Comparison of ENCODE assay signal across 15 mouse cellular contexts in the genomic region with DNA sequence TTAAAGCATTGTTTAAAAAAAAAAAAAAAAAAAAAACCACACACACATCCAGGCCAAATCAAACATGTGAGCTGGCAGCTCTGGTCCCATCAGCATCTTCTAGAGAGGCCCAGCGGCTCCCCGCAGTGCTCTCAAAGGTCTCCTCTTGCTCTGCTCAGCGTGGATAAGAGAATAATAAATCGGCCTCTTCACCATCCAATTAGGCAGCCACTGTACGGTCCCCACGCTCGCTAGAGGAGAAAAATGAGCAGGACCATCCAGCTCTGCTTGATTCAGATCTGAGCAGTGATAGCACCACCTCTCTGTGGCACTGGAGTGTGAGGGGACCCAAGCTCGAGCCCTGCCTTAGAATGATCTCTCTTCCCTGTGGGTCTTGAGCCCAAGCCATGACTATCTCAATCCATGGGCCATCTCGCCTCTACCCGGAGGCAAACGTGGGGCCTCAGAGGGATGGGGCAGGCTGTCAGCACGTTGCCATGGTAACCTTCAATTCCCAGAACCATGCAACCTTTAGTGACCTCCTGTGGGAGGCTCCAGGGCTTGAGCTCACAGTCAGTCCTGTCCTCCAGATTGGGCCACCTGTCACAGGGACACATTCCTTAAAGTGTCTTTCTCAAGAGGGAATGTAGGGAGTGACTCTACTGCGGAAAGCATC.
DNase-seq lines count a peak whose midpoint lies in the region; ATAC-seq and TF ChIP-seq lines count a peak whose summit lies in the region.
"Had no signal": no experiment of that assay in that cellular context is flagged by ENCODE, and none has a peak within 500 bp of the region (broad histone marks: within the 10 kb centered on the region; RNA-seq: fewer than 3 reads in every experiment).

No protein-coding gene starts in this region.

- no peak overlapping the region for H3K4me2 ChIP-seq in forebrain, postnatal 0 days (ENCODE audit: low read depth)
- H3K4me2 ChIP-seq in midbrain, embryonic 14.5 days (ENCODE audit: low read length), result no peak overlapping the region
- H3K4me2 ChIP-seq: heart, embryonic 12.5 days; limb, embryonic 12.5 days; lung, embryonic 14.5 days; stomach, embryonic 15.5 days had no signal

- H3K4me3 ChIP-seq in forebrain, postnatal 0 days (ENCODE audit: low read depth, low read length), result no peak overlapping the region
- H3K4me3 ChIP-seq in midbrain, embryonic 14.5 days (replicated peaks; ENCODE audit: low read depth, low read length), result no peak overlapping the region
- H3K4me3 ChIP-seq in gastrocnemius, adult 2 months, result no peak overlapping the region
- H3K4me3 ChIP-seq: heart, embryonic 12.5 days; limb, embryonic 12.5 days; stomach, embryonic 15.5 days had no signal

- intact Hi-C loops in gastrocnemius, adult 2 months (cut with DNase I), result no loop called here

- no peaks in the 10 kb centered on the region for H3K36me3 ChIP-seq in forebrain, postnatal 0 days (ENCODE audit: insufficient read depth)
- no peaks in the 10 kb centered on the region for H3K36me3 ChIP-seq in midbrain, embryonic 14.5 days (ENCODE audit: control insufficient read depth, insufficient read depth, low read length)
- H3K36me3 ChIP-seq: heart, embryonic 12.5 days; limb, embryonic 12.5 days; stomach, embryonic 15.5 days had no signal

- no peaks in the 10 kb centered on the region for H3K27me3 ChIP-seq in forebrain, postnatal 0 days (ENCODE audit: insufficient read depth, low read length)
- H3K27me3 ChIP-seq in midbrain, embryonic 14.5 days (ENCODE audit: control insufficient read depth, insufficient read depth, low read length), result peaks cover 4% of the 10 kb centered on the region

- peak; percentile 40; the same call in 1 of the 2 replicates for ATAC-seq in forebrain, postnatal 0 days
- peak; percentile 29; the same call in 1 of the 2 replicates for ATAC-seq in midbrain, embryonic 14.5 days (ENCODE audit: low FRiP score, low TSS enrichment)
- ATAC-seq: Patski had no signal

- TF ChIP-seq CTCF in forebrain, postnatal 0 days (IDR thresholded peaks at IDR 0.05; ENCODE audit: low read depth), result no peak
- TF ChIP-seq CTCF in gastrocnemius, adult 2 months (IDR thresholded peaks at IDR 0.05), result no peak

- no peak overlapping the region for H3K27ac ChIP-seq in forebrain, postnatal 0 days (ENCODE audit: low read depth, low read length)
- no peak overlapping the region for H3K27ac ChIP-seq in midbrain, embryonic 14.5 days (replicated peaks; ENCODE audit: low read depth, low read length)
- H3K27ac ChIP-seq in gastrocnemius, adult 2 months, result no peak overlapping the region
- H3K27ac ChIP-seq: limb, embryonic 12.5 days; stomach, embryonic 15.5 days had no signal

- peak; percentile 17 for DNase-seq in ES-CJ7 (ENCODE audit: low read depth, low spot score)
- peak; percentile 66 for DNase-seq in R1 (ENCODE audit: low read depth, low spot score)
- no peak for DNase-seq in forebrain, postnatal 0 days
- peak; percentile 55 for DNase-seq in midbrain, embryonic 14.5 days
- no peak for DNase-seq in T-cell, adult 2 months (ENCODE audit: low spot score)
- DNase-seq in gastrocnemius, adult 2 months, result no peak
- no peak for DNase-seq in testis, postnatal 14 days (ENCODE audit: low spot score)
- DNase-seq: adrenal gland, postnatal 25 days; gastrocnemius, postnatal 25 days; kidney, postnatal 10 days; lung, embryonic 14.5 days had no signal

- H3K9me3 ChIP-seq in forebrain, postnatal 0 days (ENCODE audit: low read length), result no peaks in the 10 kb centered on the region
- H3K9me3 ChIP-seq in midbrain, embryonic 14.5 days (ENCODE audit: control insufficient read depth, low read length), result no peaks in the 10 kb centered on the region
- H3K9me3 ChIP-seq: heart, embryonic 12.5 days; limb, embryonic 12.5 days; stomach, embryonic 15.5 days had no signal

- no peaks in the 10 kb centered on the region for H3K4me1 ChIP-seq in forebrain, postnatal 0 days (ENCODE audit: insufficient read depth)
- peaks cover 34% of the 10 kb centered on the region for H3K4me1 ChIP-seq in midbrain, embryonic 14.5 days (ENCODE audit: control insufficient read depth, insufficient read depth, low read length)

- WGBS in forebrain, postnatal 0 days, result 28% methylated on average over 13 of the region's 13 CpGs
- WGBS in midbrain, embryonic 14.5 days, result 13% methylated on average over 13 of the region's 13 CpGs

- no peak overlapping the region for H3K9ac ChIP-seq in forebrain, postnatal 0 days
- H3K9ac ChIP-seq in midbrain, embryonic 14.5 days (replicated peaks; ENCODE audit: low read length), result no peak overlapping the region
- H3K9ac ChIP-seq: heart, embryonic 12.5 days; limb, embryonic 12.5 days; lung, embryonic 14.5 days; stomach, embryonic 15.5 days had no signal

Comparison
In these comparisons a context has a peak if more than half of its experiments do, and no peak if none do; other contexts are left out.
1. DNase-seq: peak in ES-CJ7 (single experiment), R1 (single experiment) and midbrain, embryonic 14.5 days (single experiment); none in forebrain, postnatal 0 days (single experiment), T-cell, adult 2 months (single experiment), gastrocnemius, adult 2 months (single experiment) and testis, postnatal 14 days (single experiment).